Mouse (Mus musculus) forebrain, embryonic 11.5 days (tissue): ENCODE measurements at regions not wholly inside any gene's neighbourhood (a gene's known extent, or its start where the extent isn't known, plus 50 kb on each side); places are given as distances from the start of the nearest gene placed in this dataset.
A peak's percentile ranks its signal among the peaks of the same experiment; 100 is the strongest.

Experiments used
- ATAC-seq: fragments of 200-750 bp; cut with Nextera tagmentation; replicated peaks from 2 replicates; pipeline ENCODE4 v1.8.0; 2017; ENCODE audit warnings: moderate TSS enrichment; ENCODE audit not compliant: low FRiP score
- DNase-seq: peaks from one replicate; pipeline ENCODE4 v3.0.0-alpha.2; 2017; ENCODE audit warnings: low spot score
- H3K27ac ChIP-seq: fragments of 300-500 bp; sonication (generic); 2 replicates; pipeline ENCODE4 v1.5.1; 2014; ENCODE audit warnings: low read depth, low read length
- H3K27me3 ChIP-seq: fragments of 300-500 bp; sonication (generic); 2 replicates; pipeline ENCODE4 v1.6.1; 2014; ENCODE audit warnings: mild to moderate bottlenecking, low read length, mixed read lengths; ENCODE audit not compliant: control insufficient read depth, insufficient read depth
- H3K36me3 ChIP-seq: fragments of 300-500 bp; sonication (generic); 2 replicates; pipeline ENCODE4 v1.6.1; 2014; ENCODE audit warnings: mild to moderate bottlenecking, low read length, moderate library complexity, mixed read lengths; ENCODE audit not compliant: control insufficient read depth, insufficient read depth
- H3K4me1 ChIP-seq: fragments of 300-500 bp; sonication (generic); replicated peaks from 2 replicates; pipeline ENCODE4 v1.6.1; 2014; ENCODE audit warnings: low read length, mixed read lengths; ENCODE audit not compliant: control insufficient read depth, insufficient read depth
- H3K4me2 ChIP-seq: fragments of 300-500 bp; sonication (generic); 2 replicates; pipeline ENCODE4 v1.6.1; 2014; ENCODE audit warnings: low read depth, mild to moderate bottlenecking, low read length, moderate library complexity, mixed read lengths; ENCODE audit not compliant: severe bottlenecking
- H3K4me3 ChIP-seq: fragments of 300-500 bp; sonication (generic); 2 replicates; pipeline ENCODE4 v1.5.1; 2014; ENCODE audit warnings: low read depth, low read length
- H3K9ac ChIP-seq: fragments of 300-500 bp; sonication (generic); 2 replicates; pipeline ENCODE4 v1.6.1; 2014; ENCODE audit warnings: low read length
- H3K9me3 ChIP-seq: fragments of 300-500 bp; sonication (generic); 2 replicates; pipeline ENCODE4 v1.6.1; 2016; ENCODE audit warnings: low read length, mixed read lengths; ENCODE audit not compliant: control insufficient read depth
- WGBS: fragments of 180-500 bp; shearing (Covaris S2); extraction: QIAGEN DNeasy Blood & Tissue Kit; methylation state at CpG from one replicate; pipeline ENCODE4 v1.1.7; 2014; 5-methylcytosine and 5-hydroxymethylcytosine counted together

DNA sequence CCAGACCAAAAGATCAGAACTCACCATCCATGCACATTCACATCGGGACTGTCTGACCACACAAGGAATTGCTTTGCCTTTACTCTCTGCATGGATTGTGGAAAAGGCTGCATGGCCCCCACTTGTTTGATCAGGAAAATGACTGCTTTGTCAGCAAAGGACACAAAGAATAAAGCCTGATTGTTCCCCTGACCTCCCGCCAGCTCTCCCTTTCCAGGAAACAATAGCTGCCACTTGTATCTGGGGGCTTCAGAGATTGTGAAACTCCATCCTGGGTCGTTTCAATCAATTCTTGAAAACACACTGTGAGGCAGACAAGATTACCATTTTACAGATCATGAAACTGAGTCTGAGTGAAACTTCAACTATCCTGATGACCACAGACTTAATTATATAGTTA is 70.7 kb downstream of the Zic3 start:
- WGBS, result 22% methylated on average over 3 of the region's 3 CpGs
- H3K4me1 ChIP-seq, result no peaks in the 10 kb centered on the region
- H3K36me3 ChIP-seq, result no peaks in the 10 kb centered on the region
- DNase-seq (no peak), ATAC-seq (no peak)
- H3K27me3 ChIP-seq, result no peaks in the 10 kb centered on the region
- H3K4me3 ChIP-seq, result no peak overlapping the region
- H3K9me3 ChIP-seq, result no peaks in the 10 kb centered on the region
- no peak overlapping the region for H3K27ac ChIP-seq
- no peak overlapping the region for H3K4me2 ChIP-seq
- no peak overlapping the region for H3K9ac ChIP-seq

DNA sequence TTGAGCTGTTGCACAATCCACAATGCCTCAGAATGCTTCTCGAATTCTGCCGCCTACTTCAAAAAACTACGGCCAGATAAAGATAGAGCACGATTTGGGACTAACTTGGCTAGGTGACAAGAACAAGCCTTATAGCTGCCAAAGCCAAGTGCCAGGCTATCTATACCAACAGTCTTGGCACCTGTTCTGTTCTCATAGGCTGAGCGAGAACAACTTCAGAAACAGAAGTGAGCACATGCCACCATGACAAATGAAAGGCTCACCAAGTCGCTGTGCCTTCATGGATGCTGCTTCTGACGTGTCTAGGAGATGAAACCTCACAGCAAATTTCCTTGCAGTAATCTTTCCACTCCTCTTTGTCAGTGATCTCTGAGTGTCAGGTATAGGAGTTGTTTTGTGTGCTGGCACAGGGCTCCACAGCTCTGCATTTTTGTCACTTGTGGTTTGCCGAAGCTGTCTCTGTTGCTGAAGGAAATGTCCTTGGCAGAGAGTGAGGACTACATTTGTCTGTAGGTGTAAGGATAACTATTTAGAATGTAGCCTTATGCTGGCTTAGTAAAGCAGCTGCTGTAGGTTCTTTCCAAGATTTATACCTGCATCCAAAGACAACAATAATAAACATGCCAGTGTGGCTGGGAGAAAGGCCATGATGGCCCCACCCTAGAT is 95.4 kb downstream of the Zic3 start:
- H3K4me2 ChIP-seq, result no peak overlapping the region
- H3K4me1 ChIP-seq, result no peaks in the 10 kb centered on the region; the same call in 1 of the 2 replicates
- no peaks in the 10 kb centered on the region for H3K36me3 ChIP-seq
- 92% methylated on average over 8 of the region's 8 CpGs for WGBS
- no peak overlapping the region for H3K9ac ChIP-seq
- no peak for DNase-seq
- H3K4me3 ChIP-seq, result no peak overlapping the region
- no peaks in the 10 kb centered on the region for H3K27me3 ChIP-seq
- no peak for ATAC-seq
- no peak overlapping the region for H3K27ac ChIP-seq
- no peaks in the 10 kb centered on the region for H3K9me3 ChIP-seq

GRCm38 (mm10) chrX:58155371-58156124 is 133.0 kb downstream of the Zic3 start:
- no peaks in the 10 kb centered on the region for H3K27me3 ChIP-seq
- DNase-seq (no peak), ATAC-seq (peak; percentile 73)
- H3K9ac ChIP-seq, result no peak overlapping the region
- peak overlapping the region; percentile 19; the same call in 1 of the 2 replicates for H3K4me2 ChIP-seq
- peak overlapping the region; percentile 59 for H3K27ac ChIP-seq
- no peaks in the 10 kb centered on the region for H3K9me3 ChIP-seq
- 22% methylated on average over 20 of the region's 20 CpGs for WGBS
- H3K4me3 ChIP-seq, result no peak overlapping the region
- no peaks in the 10 kb centered on the region for H3K4me1 ChIP-seq
- H3K36me3 ChIP-seq, result no peaks in the 10 kb centered on the region

DNA sequence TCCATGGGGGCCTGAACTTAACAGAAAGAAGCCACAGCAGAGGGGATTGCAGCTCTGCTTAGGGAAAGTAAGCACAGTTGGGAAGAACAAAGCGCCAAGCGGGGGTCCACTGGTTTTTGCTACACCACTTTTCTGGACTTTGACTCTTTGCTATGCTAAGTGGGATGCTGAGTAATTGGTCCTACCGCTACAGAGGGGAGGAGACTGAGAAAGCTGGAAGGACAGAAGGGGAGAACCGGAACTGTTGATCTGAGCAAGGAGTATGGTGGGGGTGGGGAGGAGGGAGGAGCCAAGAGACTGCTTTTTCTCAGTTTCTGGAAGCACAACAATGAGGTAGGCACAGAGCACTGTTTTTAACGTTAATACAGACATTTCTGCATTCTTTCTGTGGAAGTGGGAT is 134.9 kb downstream of the Zic3 start:
- WGBS, result 29% methylated on average over 5 of the region's 5 CpGs
- DNase-seq, result no peak
- no peaks in the 10 kb centered on the region for H3K36me3 ChIP-seq
- H3K4me3 ChIP-seq, result no peak overlapping the region
- no peak overlapping the region for H3K27ac ChIP-seq
- no peaks in the 10 kb centered on the region for H3K27me3 ChIP-seq
- H3K9me3 ChIP-seq, result no peaks in the 10 kb centered on the region
- no peak overlapping the region for H3K9ac ChIP-seq
- H3K4me2 ChIP-seq, result no peak overlapping the region
- no peak for ATAC-seq
- H3K4me1 ChIP-seq, result no peaks in the 10 kb centered on the region

DNA sequence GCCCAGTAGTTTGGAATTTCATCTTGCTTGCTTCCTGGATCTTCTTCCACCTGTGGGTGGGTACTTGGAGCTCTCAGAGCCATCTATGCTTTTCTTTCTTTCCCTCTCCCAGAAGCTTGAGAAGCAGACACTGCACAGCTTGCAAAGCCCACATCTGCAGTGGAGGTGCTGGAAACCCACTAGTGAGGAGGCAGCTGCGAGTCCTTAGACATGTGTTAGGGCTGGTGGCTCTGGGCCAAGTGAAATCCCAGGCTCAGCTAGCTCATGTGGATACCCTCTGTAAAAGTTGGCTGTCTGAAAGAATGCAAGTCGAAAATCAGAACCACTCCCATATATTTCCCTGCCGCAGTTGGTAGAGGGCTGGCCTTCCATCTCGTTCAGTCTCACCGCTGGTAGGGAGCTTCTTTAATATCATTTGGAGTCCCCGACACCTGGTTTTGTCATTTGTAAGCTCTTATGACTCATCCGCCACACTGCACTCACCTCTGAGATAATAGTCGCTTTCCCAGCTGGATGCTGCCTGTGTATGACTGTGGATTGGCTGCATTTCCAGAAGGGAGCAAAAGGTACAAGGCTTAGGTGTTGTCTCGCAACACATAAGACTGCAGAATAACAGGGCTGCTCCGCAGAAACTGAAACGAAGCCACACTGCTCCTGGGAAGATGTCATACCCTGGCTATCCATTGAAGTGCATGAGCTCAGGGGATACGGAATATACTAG is 143.8 kb downstream of the Zic3 start:
- Histone ChIP-seq H3K9me3 (no peaks in the 10 kb centered on the region), H3K4me3 (no peak overlapping the region), H3K4me1 (no peaks in the 10 kb centered on the region), H3K9ac (no peak overlapping the region), H3K4me2 (no peak overlapping the region), H3K27me3 (no peaks in the 10 kb centered on the region), H3K27ac (no peak overlapping the region), H3K36me3 (no peaks in the 10 kb centered on the region)
- 91% methylated on average over 12 of the region's 12 CpGs for WGBS
- ATAC-seq, result no peak
- DNase-seq, result no peak

- Histone ChIP-seq H3K9ac (no peak overlapping the region), H3K4me1 (no peaks in the 10 kb centered on the region), H3K9me3 (no peaks in the 10 kb centered on the region), H3K36me3 (no peaks in the 10 kb centered on the region), H3K4me2 (no peak overlapping the region), H3K27ac (no peak overlapping the region), H3K27me3 (no peaks in the 10 kb centered on the region), H3K4me3 (no peak overlapping the region)
- no peak for DNase-seq
- 79% methylated on average over 1 of the region's 1 CpGs for WGBS
- no peak for ATAC-seq
These were observed 151.8 kb downstream of the Zic3 start for GRCm38 (mm10) chrX:58174326-58174725.
